Mouse (Mus musculus) kidney, adult 18-20 months (tissue): ENCODE measurements around the gene Cib1.

ENCODE experiments used
- DNase-seq: peaks from one replicate; pipeline ENCODE4 v3.0.0; 2021

The Cib1 gene

DNA sequence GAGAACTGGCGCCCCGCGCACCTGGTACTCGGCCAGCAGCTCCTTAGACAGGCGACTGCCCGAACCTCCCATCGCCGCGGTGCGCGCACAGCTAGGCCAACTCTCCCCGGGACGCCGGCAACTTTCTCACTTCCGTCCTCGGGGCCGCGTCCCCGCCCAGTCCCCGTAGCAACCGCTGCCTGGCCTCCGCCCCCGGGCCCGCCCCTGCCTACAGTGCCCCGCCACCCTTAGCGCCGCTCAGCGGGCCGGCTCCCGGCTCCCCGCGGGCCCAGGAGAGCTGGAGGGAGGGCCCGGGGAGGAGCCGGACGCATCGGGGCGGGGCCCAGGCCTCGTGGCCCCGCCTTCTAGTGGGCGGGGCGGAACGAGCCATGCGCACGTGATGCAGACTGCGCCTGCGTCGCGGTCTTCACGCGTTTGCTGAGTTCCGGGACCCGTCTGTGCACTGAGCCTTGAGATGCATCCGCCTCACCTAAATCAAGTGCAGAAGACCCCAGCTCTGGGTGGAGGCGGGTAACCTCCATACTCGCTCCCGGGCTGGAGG lies at the start of gene Cib1, which contains the start of gene Gdpgp1:
Gene Cib1 (minus strand): TSS at position 325 of the 541 bp plus-strand sequence.
Gene Gdpgp1 (plus strand): TSS at position 377 of the 541 bp plus-strand sequence.
- DNase-seq: peak; percentile 99

DNA sequence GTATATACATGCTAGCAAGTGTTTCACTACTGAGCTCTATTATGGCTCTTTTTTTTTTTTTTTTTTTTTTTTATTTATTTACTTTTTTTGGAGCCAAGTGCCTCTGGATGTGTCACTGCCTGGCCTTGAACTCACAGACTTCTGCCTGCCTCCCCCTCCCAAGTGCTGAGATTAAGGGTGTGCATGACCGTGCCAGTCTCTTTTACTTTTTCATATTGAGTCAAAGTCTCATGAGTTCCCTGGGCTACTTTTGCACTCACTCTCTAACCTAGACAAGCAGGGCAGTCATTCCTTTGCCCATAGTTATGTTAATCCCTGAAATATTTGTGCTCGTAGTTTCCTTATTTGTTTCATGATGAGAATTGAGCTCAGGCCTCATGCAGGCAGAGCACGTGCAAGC lies 49.0 kb upstream of the Cib1 start:
- no peak for DNase-seq

DNA sequence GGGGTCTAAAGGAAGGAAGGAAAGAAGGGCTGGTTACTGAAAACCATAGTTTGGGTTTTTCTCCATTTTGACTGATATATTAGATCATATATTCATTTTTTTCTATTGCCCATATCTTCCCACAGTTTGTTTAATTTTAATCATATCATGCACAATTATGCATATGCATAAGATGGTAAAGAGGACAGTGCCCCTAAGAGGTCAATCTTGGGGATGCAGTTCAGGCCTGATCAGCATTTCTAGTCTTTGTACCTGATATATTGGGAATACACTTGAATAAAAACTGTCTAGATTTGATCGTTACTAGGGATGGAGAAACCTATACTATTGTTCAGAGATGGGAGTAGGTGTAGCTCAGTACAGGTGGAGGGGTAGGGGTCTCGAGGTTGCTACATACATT lies 48.4 kb upstream of the Cib1 start:
- DNase-seq: no peak

DNA sequence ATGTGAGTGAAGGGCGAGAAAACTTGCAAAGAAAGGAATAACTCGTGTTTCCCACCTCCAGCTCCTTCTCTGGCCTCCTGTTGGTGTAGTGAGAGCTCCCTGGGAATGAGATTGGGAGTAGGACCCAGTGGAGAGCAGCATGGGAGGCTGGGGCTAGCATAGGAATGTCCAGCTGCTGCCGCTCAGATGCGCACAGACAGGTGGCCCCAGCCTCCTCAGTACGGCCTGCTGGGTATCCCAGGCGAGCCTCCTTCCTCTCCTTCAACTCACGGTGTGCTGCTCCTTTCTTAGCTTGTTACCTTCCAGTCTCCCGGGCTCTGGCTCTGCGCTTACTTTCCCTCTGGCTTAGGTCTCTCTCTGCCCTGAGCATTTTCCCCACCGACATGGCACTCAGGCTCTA lies 47.4 kb upstream of the Cib1 start:
- no peak for DNase-seq

DNA sequence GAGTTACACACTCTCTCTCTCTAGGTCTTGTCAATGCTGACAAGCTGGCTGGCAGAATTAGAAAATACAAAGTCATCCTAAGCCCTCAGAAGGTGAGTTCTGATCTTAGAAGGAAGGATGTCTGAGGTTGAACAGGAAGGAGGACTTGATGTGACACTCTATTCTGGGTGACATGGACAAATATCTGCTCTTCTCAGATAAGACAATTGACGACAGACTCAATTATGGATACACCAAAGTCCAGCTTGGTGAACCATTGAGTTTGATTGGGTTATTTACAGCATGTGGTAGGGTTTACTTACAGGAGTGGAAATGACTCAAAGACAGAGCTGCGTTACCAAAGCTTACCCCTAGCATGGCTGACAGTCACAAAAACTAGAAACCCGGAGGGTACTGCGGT lies 43.8 kb upstream of the Cib1 start:
- DNase-seq: no peak

DNA sequence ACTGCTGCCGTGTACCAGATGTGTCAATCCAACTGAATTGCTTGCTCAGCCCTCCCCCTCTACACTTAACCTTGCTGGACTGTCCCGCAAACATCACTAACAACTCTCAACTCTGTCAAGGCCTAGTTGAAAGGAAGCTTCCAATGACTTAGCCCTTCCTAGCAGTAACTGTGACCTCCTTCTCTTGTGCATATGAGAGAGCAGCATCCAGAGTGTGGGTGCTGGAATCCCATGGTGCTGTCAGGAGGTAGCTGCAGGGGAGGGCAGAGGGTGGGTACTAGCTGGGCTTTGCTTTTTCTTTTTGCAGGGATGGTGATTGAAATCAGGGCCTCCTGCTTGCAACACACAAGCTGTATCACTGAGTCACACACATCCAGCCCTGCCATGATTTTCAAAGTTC lies 40.8 kb upstream of the Cib1 start:
- no peak for DNase-seq

DNA sequence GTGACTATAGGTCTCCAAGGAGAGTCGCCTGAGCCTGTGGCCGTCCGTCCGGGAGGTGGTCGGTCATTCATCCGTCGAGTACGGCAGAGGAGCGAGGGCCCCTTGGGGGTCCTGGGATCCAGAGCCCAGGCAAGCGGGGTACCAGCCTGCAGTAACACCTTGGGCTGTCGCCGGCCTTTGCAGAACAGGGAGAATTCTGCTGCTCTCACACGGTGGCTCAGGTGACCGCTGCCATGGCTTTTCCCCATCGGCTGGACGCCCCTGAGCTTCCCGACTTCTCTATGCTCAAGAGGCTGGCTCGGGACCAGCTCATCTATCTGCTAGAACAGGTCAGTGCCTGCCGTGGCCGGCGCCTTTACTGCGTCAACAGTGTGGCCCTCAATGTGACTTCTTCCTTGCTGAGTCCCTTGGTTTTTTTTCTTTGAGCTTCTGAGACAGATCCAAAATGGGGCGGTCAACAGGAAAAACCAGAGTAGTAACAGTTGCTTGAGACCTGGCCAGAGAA lies 37.2 kb upstream of the Cib1 start:
- no peak for DNase-seq

DNA sequence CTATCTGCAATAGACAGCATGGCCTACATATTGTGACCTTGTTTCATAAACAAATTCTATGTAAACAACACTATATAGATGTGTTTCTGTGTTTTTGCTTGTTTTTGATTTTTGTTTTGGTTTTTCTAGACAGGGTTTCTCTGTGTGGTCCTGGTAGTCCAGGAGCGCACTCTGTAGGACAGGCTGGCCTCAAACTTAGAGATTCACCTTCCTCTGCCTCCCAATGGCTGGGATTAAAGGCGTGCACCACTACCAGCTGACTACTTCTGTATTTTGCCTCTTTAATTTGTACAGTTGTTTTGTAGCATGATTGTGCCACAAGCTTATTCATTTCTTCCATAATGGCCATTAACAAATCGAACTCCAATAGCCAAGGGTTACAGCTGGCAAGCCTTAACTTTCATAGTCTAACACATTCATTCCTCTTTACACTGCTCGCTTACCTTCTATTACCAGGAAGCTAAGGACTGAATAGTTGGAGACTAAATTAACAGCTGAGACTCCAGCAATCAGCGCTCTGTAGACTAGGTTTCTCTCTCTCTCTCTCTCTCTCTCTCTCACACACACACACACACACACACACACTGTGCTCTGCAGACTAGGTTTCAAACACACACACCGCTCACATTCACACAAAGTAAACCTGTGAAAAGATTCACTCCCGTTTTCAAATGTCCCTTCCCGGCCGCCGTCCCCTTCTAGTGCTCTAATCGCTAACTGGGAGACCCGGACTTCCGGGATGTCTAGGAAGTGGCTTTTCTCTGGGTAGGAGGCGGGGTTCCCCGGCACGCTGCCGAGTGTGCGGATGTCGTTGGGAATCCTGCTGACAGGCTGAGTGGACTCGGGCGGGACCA lies 36.5 kb upstream of the Cib1 start, which contains the start of gene Vps33b:
Gene Vps33b (plus strand): TSS at position 753 of the 854 bp plus-strand sequence.
- peak; percentile 98 for DNase-seq

DNA sequence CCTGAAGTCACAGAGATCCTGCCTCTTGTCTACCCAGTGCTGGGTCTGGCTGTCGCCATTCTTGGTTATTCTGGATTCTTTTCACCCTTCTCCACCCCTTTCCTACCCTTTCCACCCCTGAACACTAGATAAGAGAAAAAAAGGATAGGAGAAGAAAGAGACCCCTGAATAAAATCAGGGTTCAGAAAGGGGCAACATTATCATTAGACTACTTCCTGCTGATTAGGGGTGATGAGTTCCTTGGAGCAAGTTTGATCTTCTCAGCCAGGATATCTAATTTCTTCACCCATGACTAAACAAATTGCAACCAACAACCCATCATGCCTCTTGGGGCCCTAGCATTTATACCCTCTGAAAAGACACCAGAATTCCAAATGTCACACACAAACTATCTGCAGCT lies 35.2 kb upstream of the Cib1 start:
- no peak for DNase-seq

DNA sequence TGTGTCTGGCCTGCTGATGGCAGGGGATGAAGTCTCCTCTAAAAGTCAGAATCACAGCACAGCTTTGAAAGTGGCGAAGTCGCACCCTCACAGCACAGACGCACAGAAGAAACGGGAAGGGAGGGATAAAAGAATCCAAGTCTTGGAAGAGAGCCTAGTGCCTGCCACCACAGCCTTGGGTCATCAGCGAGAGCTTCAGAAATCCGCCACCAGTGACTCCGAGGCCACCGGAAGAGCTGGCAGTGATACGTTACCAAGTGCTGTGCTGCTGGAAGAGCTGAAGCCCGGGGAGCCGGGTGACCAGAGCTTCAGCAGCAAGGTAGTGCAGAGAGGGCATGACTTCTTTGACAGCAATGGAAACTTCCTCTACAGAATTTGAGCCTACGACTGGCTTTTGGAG lies 32.0 kb upstream of the Cib1 start:
- no peak for DNase-seq

DNA sequence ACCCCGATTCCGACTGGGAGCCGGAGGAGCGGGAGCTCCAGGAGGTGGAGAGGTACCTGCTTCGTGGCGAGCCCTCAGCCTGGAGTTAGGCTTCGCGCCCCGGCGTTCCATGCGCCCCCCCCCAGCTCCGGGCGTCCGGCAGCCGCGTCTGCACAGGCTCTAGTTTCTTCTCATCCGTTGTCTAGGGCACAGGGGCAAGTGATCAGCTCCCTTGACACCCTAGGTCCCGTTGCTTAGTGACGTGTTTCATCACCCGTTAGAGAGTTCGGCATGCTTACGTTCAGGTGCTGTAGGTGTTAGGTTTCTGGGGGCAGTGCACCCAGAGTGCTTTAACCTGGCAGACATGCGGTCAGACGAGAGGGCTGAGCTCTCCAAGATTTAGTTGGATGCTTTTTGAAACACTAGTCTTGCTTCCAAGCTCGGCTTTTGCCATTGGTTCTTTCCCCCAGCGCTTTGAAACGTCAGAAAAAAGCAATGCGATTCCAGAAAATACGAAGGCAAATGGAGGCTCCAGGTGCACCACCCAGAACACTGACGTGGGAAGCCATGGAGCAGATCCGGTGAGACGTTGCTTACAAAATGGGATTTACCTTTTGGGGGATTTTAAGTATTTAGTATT lies 28.9 kb upstream of the Cib1 start:
- no peak for DNase-seq

DNA sequence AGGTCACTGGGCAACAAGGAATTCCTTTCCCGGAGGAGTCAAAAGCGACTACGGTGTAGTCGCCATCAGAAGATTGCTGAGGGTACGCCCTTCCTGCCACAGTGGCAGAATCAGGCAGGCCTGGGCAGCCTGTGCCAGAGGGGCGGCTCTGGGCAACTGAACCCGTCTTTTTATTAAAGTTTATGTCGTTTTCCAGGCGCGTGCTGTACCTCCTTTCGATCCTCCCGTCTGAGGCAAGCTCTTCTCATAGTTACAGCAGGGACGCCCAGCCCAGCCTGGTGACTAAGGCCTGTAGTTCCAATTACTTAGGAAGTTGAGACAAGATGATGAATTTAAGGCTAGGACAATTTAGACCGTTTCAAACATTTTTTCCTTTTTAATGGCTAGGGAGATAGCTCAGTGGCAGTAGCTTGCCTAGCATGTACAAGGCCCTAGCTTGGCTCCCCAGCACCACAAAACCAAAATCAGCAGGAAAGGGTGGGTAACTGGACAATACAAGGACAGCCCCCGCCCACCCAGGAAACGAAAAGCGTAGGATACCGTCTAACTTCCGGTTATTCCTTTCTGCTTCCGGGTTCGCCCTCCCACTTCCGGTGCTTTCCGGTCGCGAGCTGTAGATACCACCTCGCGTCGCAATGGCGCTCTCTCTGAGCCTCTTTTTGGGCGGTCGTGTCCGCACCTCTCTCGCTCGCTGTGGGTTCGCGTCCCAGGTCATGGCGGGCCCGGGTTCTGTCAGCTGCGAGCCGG lies 28.2 kb upstream of the Cib1 start, which contains the start of gene Ngrn:
Gene Ngrn (plus strand): TSS at position 591 of the 747 bp plus-strand sequence.
- DNase-seq: peak; percentile 87

DNA sequence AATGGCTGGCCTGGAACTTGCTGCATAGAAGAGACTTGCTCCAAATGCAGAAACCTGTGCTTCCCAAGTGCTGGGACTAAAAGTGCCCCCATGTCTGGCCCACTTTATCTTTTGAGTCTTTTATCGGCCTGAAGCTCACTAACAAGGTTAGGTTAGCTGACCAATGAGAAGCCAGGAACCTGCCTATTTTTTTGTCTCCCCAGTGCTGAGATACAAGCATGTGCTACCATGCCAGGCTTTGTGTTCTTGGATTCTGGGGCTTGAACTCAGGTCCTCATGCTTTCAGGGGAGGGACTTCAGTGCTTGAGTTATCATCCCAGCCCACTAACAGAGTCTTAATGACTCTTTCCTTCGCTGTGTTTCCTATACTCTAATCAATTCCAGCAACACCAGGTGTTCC lies 25.1 kb upstream of the Cib1 start:
- DNase-seq: no peak

DNA sequence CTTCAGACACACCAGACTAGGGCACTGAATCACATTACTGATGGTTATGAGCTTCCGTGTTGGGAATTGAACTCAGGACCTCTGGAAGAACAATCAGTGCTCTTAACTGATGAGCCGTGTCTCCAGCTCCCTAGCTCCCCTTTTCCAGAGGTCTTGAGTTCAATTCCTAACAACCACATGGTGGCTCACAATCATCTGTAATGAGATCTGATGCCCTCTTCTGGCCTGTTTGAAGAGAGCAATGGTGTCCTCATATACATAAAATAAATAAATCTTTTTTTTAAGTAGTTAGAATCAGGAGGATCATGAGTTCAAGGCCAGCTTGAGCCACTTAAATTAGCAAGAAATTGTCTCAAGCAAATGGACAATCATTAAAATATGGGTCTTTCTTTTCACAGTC lies 23.4 kb upstream of the Cib1 start:
- DNase-seq: no peak

DNA sequence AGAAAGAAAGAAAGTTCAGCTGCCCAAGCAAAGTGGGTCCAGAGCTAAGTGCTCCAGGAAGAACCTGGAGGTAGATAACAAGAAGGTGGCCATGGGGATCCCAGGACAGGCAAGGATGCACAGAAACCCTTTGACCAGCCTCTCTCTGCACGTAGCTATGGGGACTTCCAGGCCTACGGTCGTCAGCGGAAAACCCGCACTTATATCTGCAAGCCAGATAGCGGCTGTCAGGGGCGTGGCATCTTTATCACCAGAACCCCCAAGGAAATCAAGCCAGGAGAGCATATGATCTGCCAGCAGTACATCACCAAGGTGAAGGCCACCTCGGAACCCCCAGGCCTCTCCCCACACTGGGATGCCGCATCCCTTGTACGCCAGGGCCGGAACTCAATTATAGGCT lies 20.3 kb upstream of the Cib1 start:
- no peak for DNase-seq

DNA sequence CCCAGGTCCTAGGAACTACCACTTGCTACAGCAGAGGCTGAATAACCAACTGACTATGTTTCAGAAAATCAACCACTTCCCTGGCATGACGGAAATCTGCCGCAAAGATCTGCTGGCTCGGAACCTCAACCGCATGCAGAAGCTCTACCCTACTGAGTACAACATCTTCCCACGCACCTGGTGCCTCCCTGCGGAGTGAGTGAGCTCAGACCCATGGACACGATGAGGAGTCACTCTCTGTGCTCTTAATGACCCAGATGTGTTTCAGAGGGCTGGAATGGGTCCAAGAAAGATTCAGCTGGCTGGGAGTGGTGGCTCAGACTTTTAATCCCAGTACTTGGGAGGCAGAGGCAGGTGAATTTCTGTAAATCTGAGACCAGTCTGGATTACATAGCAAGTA lies 19.8 kb upstream of the Cib1 start:
- no peak for DNase-seq

DNA sequence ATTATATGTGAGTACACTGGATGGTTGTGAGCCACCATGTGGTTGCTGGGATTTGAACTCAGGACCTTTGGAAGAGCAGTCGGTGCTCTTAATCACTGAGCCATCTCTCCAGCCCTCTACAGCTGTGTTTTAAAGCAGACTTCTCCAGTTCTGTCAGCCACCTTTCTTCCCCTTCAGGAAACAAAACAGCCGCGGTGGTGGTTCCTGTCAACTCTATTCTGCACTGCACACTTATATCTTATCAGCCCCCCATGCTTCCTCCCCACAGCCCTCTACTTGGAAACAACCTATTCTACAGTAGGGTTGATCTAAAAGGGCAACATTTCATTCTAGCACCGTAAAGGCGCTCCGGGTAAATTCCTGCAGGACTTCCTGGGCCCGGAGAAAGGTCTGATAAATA lies 14.2 kb upstream of the Cib1 start:
- DNase-seq: no peak

DNA sequence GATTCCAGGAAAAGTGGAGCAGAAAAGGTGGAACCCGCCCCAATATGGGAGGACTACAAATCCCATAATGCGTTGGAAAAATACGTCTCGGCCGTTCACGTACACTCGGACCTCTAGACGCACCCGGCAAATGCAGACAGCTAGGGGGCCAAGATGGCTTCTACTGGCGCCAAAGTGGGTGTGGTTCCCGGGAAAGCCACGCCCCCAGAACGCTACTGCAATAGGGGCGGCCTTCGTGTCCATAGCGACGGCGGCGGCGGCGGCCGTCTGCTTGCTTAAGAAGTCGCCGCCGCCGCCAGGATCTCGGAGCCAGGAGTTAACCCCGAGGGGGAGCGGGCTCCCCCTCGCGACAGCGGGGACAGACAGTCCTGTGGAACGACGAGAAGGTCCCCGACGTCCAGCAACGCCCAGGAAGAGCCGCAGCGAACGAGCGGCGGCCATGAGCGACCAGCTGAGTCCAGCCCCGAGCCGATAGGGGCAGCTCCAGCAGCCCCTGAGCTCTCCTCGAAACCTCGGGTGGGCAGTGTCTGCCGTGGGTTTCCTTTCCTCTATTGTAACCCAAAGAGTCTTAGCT lies 13.6 kb upstream of the Cib1 start, which contains the start of gene Ttll13:
Gene Ttll13 (plus strand): TSS at position 229 of the 574 bp plus-strand sequence.
- peak; percentile 95 for DNase-seq

DNA sequence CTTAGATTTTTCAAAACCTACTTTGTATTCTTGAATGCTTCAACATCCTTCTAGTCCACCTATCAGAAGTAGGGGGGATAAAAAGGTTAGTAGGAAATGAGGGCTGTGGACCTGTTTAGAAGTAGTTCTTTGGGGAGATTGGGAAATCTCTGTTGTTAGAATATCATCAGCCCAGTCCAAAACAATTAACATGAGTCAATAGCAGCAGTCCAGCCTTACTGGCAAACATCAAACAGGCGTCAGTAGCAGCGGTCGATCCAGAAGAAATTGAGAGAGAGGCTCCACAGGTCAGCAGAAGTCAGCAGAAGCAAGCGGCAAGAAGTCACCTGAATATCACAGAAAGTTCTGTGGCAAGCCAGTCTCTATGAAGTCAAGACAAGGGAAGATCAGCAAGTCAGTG lies 12.2 kb upstream of the Cib1 start:
- DNase-seq: no peak

DNA sequence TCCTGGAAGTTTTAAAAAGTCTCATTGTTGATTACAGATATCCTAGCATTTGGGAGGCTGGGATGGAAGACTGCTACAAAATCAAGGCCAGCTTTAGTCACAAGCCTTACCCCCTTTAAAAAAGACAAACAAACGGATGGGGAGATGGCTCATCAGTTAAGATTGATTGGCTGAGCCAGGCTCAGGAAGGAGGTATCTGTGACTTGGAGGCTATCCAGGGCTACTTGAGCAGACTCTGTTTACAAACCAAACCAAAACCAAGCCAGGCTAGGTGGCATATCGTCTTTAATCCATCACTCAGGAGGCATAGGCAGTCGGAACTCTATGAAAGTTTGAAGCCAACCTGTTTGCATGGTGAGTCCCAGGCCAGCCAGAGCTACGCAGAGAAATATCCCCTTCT lies 9.0 kb upstream of the Cib1 start:
- no peak for DNase-seq

DNA sequence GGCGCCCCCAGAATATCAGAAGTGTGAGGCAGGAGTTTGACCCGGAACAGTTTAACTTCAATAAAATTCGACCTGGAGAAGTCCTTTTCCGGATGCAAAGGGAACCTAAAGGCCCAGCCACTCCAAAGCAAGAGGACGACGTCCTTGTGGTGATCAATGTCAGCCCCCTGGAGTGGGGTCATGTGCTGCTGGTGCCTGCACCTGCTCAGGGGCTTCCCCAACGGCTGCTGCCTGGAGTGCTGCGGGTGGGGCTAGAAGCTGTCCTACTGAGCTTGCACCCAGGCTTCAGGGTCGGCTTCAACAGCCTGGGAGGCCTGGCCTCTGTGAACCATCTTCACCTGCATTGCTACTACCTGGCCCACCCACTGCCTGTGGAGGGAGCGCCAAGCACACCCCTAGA lies 5.9 kb upstream of the Cib1 start:
- DNase-seq: no peak

DNA sequence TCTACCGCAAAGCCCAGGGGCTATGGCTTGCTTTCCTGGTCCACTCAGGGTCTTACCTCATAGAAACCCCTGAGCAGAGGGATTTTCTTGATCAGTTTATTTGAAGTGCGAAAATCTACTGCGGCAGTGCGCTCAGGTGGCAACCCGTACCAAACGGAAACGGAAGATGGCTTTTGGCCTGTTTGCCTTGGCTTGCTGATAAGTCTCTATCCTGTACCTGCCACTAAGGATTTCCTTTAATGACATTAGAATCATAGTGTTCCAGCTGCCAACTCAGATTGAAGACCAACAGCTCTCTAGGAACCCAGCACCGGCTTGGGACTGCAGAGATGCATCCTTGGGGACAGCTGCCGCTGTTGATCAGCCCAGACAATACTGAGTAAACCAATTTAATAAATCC lies 1.2 kb upstream of the Cib1 start:
- no peak for DNase-seq
